Mouse (Mus musculus): ENCODE measurements around the gene Mnx1. TPM values are rescaled to one million over a fixed set of nuclear protein-coding genes. Genes with fewer than 3 reads are reported as not detected.
A peak's percentile ranks its signal among the peaks of the same experiment; 100 is the strongest.

The Mnx1 gene
- total and polyA plus RNA-seq, 2 experiments from 2014 or later: not detected

- no peak overlapping the region for H3K4me2 ChIP-seq (ENCODE audit: low read depth, low read length)
- H3K27ac ChIP-seq (ENCODE audit: low read depth): no peak overlapping the region
- no peaks in the 10 kb centered on the region for H3K4me1 ChIP-seq (ENCODE audit: control insufficient read depth, insufficient read depth)
- H3K9me3 ChIP-seq (replicated peaks; ENCODE audit: control insufficient read depth, low read length): no peaks in the 10 kb centered on the region
- TF ChIP-seq EP300 (IDR thresholded peaks at IDR 0.05; ENCODE audit: low read depth): no peak
- TF ChIP-seq CTCF (IDR thresholded peaks at IDR 0.05; ENCODE audit: low read depth): no peak
- 6% methylated on average over 10 of the region's 10 CpGs for WGBS
- H3K27me3 ChIP-seq (ENCODE audit: control insufficient read depth, insufficient read depth, low read length): peaks cover 95% of the 10 kb centered on the region
- DNase-seq (ENCODE audit: low spot score): no peak
- H3K9ac ChIP-seq (replicated peaks; ENCODE audit: low read depth, low read length): no peak overlapping the region
- ATAC-seq (ENCODE audit: insufficient read depth, low read depth): no peak
- H3K4me3 ChIP-seq (ENCODE audit: low read depth, low read length): no peak overlapping the region
- no peaks in the 10 kb centered on the region for H3K36me3 ChIP-seq (replicated peaks; ENCODE audit: control insufficient read depth, insufficient read depth, low read length)
Observed at GRCm38 (mm10) chr5:29485941-29486320, 7.7 kb upstream of the Mnx1 start.

- no peak overlapping the region for H3K27ac ChIP-seq (ENCODE audit: low read depth)
- 3% methylated on average over 38 of the region's 38 CpGs for WGBS
- 0 out of 2 replicates have a peak overlapping the region, but pooled peaks have one; percentile 12 for H3K4me3 ChIP-seq (ENCODE audit: low read depth, low read length)
- no peaks in the 10 kb centered on the region for H3K9me3 ChIP-seq (replicated peaks; ENCODE audit: control insufficient read depth, low read length)
- H3K36me3 ChIP-seq (replicated peaks; ENCODE audit: control insufficient read depth, insufficient read depth, low read length): no peaks in the 10 kb centered on the region
- H3K4me2 ChIP-seq (ENCODE audit: low read depth, low read length): peak overlapping the region; percentile 10; the same call in 1 of the 2 replicates
- DNase-seq (ENCODE audit: low spot score): no peak
- no peak for ATAC-seq (ENCODE audit: insufficient read depth, low read depth)
- no peak overlapping the region for H3K9ac ChIP-seq (replicated peaks; ENCODE audit: low read depth, low read length)
- no peaks in the 10 kb centered on the region for H3K4me1 ChIP-seq (ENCODE audit: control insufficient read depth, insufficient read depth)
- H3K27me3 ChIP-seq (ENCODE audit: control insufficient read depth, insufficient read depth, low read length): peaks cover 97% of the 10 kb centered on the region
- TF ChIP-seq EP300 (IDR thresholded peaks at IDR 0.05; ENCODE audit: low read depth): no peak
- no peak for TF ChIP-seq CTCF (IDR thresholded peaks at IDR 0.05; ENCODE audit: low read depth)
Observed at GRCm38 (mm10) chr5:29484965-29485940, 7.0 kb upstream of the Mnx1 start.

GRCm38 (mm10) chr5:29483801-29484200, 5.5 kb upstream of the Mnx1 start:
- Histone ChIP-seq H3K4me3 (ENCODE audit: low read depth, low read length) (no peak overlapping the region), H3K4me1 (ENCODE audit: control insufficient read depth, insufficient read depth) (no peaks in the 10 kb centered on the region), H3K27me3 (ENCODE audit: control insufficient read depth, insufficient read depth, low read length) (peaks cover 98% of the 10 kb centered on the region), H3K9ac (replicated peaks; ENCODE audit: low read depth, low read length) (no peak overlapping the region), H3K27ac (ENCODE audit: low read depth) (no peak overlapping the region), H3K9me3 (replicated peaks; ENCODE audit: control insufficient read depth, low read length) (no peaks in the 10 kb centered on the region), H3K4me2 (ENCODE audit: low read depth, low read length) (no peak overlapping the region), H3K36me3 (replicated peaks; ENCODE audit: control insufficient read depth, insufficient read depth, low read length) (no peaks in the 10 kb centered on the region)
- ATAC-seq (ENCODE audit: insufficient read depth, low read depth) (no peak), DNase-seq (ENCODE audit: low spot score) (no peak)
- TF ChIP-seq EP300 (IDR thresholded peaks at IDR 0.05; ENCODE audit: low read depth): no peak
- TF ChIP-seq CTCF (IDR thresholded peaks at IDR 0.05; ENCODE audit: low read depth): no peak
- WGBS: 11% methylated on average over 4 of the region's 4 CpGs

GRCm38 (mm10) chr5:29479198-29479593, 926 bp upstream of the Mnx1 start:
- DNase-seq (ENCODE audit: low spot score) (peak; percentile 35), ATAC-seq (ENCODE audit: insufficient read depth, low read depth) (peak; percentile 49; the same call in 1 of the 2 replicates)
- Histone ChIP-seq H3K36me3 (replicated peaks; ENCODE audit: control insufficient read depth, insufficient read depth, low read length) (no peaks in the 10 kb centered on the region), H3K9ac (replicated peaks; ENCODE audit: low read depth, low read length) (no peak overlapping the region), H3K9me3 (replicated peaks; ENCODE audit: control insufficient read depth, low read length) (no peaks in the 10 kb centered on the region), H3K4me2 (ENCODE audit: low read depth, low read length) (no peak overlapping the region), H3K4me1 (ENCODE audit: control insufficient read depth, insufficient read depth) (0 out of 2 replicates have a peak, but pooled peaks cover 6% of the 10 kb centered on the region), H3K4me3 (ENCODE audit: low read depth, low read length) (peak overlapping the region; percentile 42), H3K27ac (ENCODE audit: low read depth) (no peak overlapping the region), H3K27me3 (ENCODE audit: control insufficient read depth, insufficient read depth, low read length) (peaks cover 100% of the 10 kb centered on the region)
- WGBS: 2% methylated on average over 14 of the region's 14 CpGs
- TF ChIP-seq EP300 (IDR thresholded peaks at IDR 0.05; ENCODE audit: low read depth) (no peak), CTCF (IDR thresholded peaks at IDR 0.05; ENCODE audit: low read depth) (peak; percentile 39)

- H3K27me3 ChIP-seq (ENCODE audit: control insufficient read depth, insufficient read depth, low read length): peaks cover 100% of the 10 kb centered on the region
- DNase-seq (ENCODE audit: low spot score) (no peak), ATAC-seq (ENCODE audit: insufficient read depth, low read depth) (no peak)
- H3K27ac ChIP-seq (ENCODE audit: low read depth): no peak overlapping the region
- WGBS: under 1% methylated on average over 54 of the region's 73 CpGs
- no peak overlapping the region for H3K9ac ChIP-seq (replicated peaks; ENCODE audit: low read depth, low read length)
- peak overlapping the region; percentile 64 for H3K4me2 ChIP-seq (ENCODE audit: low read depth, low read length)
- H3K4me3 ChIP-seq (ENCODE audit: low read depth, low read length): peak overlapping the region; percentile 42
- H3K4me1 ChIP-seq (ENCODE audit: control insufficient read depth, insufficient read depth): 0 out of 2 replicates have a peak, but pooled peaks cover 6% of the 10 kb centered on the region
- H3K9me3 ChIP-seq (replicated peaks; ENCODE audit: control insufficient read depth, low read length): no peaks in the 10 kb centered on the region
- TF ChIP-seq EP300 (IDR thresholded peaks at IDR 0.05; ENCODE audit: low read depth) (no peak), CTCF (IDR thresholded peaks at IDR 0.05; ENCODE audit: low read depth) (no peak)
- no peaks in the 10 kb centered on the region for H3K36me3 ChIP-seq (replicated peaks; ENCODE audit: control insufficient read depth, insufficient read depth, low read length)
Observed at GRCm38 (mm10) chr5:29477474-29478207, 629 bp downstream of the Mnx1 start.

Data from heart, postnatal 0 days (tissue).